In genomic region chr11:37235914-37236600, GRCm38 (mm10) we compare ENCODE assay signal across 8 mouse cellular contexts. TPM values are rescaled to one million over a fixed set of nuclear protein-coding genes. Genes with fewer than 3 reads are reported as not detected.
DNase-seq lines count a peak whose midpoint lies in the region; ATAC-seq and TF ChIP-seq lines count a peak whose summit lies in the region.

Gene Tenm2 (minus strand): TSS chr11:37235964.

- WGBS in embryonic facial prominence, embryonic 14.5 days, result under 1% methylated on average over 34 of the region's 59 CpGs
- WGBS in hindbrain, embryonic 11.5 days, result 2% methylated on average over 57 of the region's 59 CpGs
- WGBS in midbrain, postnatal 0 days, result under 1% methylated on average over 58 of the region's 59 CpGs

- H3K9me3 ChIP-seq in embryonic facial prominence, embryonic 14.5 days (ENCODE audit: control insufficient read depth, low read length), result no peaks in the 10 kb centered on the region
- H3K9me3 ChIP-seq in hindbrain, embryonic 11.5 days (ENCODE audit: control insufficient read depth, low read length), result no peaks in the 10 kb centered on the region
- no peaks in the 10 kb centered on the region for H3K9me3 ChIP-seq in midbrain, postnatal 0 days (ENCODE audit: low read length)

- ATAC-seq in embryonic facial prominence, embryonic 14.5 days (ENCODE audit: low read depth), result peak; percentile 94
- peak; percentile 97 for ATAC-seq in hindbrain, embryonic 11.5 days (ENCODE audit: low FRiP score)
- ATAC-seq in midbrain, postnatal 0 days (ENCODE audit: low FRiP score), result peak; percentile 94

- peak within 1 kb of the TSS; percentile 70 for H3K9ac ChIP-seq in embryonic facial prominence, embryonic 14.5 days (ENCODE audit: low read depth, low read length)
- peak within 1 kb of the TSS; percentile 76 for H3K9ac ChIP-seq in hindbrain, embryonic 11.5 days (ENCODE audit: low read depth, low read length)
- peak within 1 kb of the TSS; percentile 75 for H3K9ac ChIP-seq in midbrain, postnatal 0 days (replicated peaks; ENCODE audit: low read length, poor library complexity, severe bottlenecking)

- no peaks in the 10 kb centered on the region for H3K36me3 ChIP-seq in embryonic facial prominence, embryonic 14.5 days (ENCODE audit: control insufficient read depth, insufficient read depth, low read length)
- H3K36me3 ChIP-seq in hindbrain, embryonic 11.5 days (ENCODE audit: control insufficient read depth, insufficient read depth, low read length), result no peaks in the 10 kb centered on the region
- H3K36me3 ChIP-seq in midbrain, postnatal 0 days (ENCODE audit: insufficient read depth, low read length), result no peaks in the 10 kb centered on the region

- DNase-seq in Muller cell, postnatal 12 days (ENCODE audit: inconsistent ontology term), result peak; percentile 76
- DNase-seq in adrenal gland, postnatal 36 days, result peak; percentile 10 to 23
- peak; percentile 87 for DNase-seq in embryonic facial prominence, embryonic 14.5 days (ENCODE audit: low spot score)
- DNase-seq in hindbrain, embryonic 11.5 days (ENCODE audit: low spot score), result peak; percentile 84
- peak; percentile 79 to 81 for DNase-seq in left cerebral cortex, postnatal 36 days (ENCODE audit: low spot score in 2 of 2)
- DNase-seq in midbrain, postnatal 0 days (ENCODE audit: low spot score), result peak; percentile 90
- peak; percentile 45 for DNase-seq in yolk sac, embryonic 10.5 days (ENCODE audit: low spot score)
- no peak for DNase-seq in T-cell, adult 2 months (ENCODE audit: low spot score)

- peak within 1 kb of the TSS; percentile 73 for H3K4me3 ChIP-seq in embryonic facial prominence, embryonic 14.5 days (ENCODE audit: low read depth, low read length)
- peak within 1 kb of the TSS; percentile 66 for H3K4me3 ChIP-seq in hindbrain, embryonic 11.5 days (ENCODE audit: low read depth, low read length)
- H3K4me3 ChIP-seq in midbrain, postnatal 0 days (ENCODE audit: low read depth, low read length), result peak within 1 kb of the TSS; percentile 63

- peak within 1 kb of the TSS; percentile 86 for H3K4me2 ChIP-seq in embryonic facial prominence, embryonic 14.5 days (ENCODE audit: low read depth, low read length)
- H3K4me2 ChIP-seq in hindbrain, embryonic 11.5 days (replicated peaks; ENCODE audit: low read depth, low read length), result peak within 1 kb of the TSS; percentile 86
- H3K4me2 ChIP-seq in midbrain, postnatal 0 days (ENCODE audit: low read depth, low read length, poor library complexity, severe bottlenecking), result peak within 1 kb of the TSS; percentile 73

- peaks cover 24% of the 10 kb centered on the region for H3K27me3 ChIP-seq in embryonic facial prominence, embryonic 14.5 days (replicated peaks; ENCODE audit: control insufficient read depth, insufficient read depth, low read length)
- peaks cover 2% of the 10 kb centered on the region; the same call in 1 of the 2 replicates for H3K27me3 ChIP-seq in hindbrain, embryonic 11.5 days (ENCODE audit: control insufficient read depth, insufficient read depth, low read length)
- no peaks in the 10 kb centered on the region for H3K27me3 ChIP-seq in midbrain, postnatal 0 days (ENCODE audit: insufficient read depth, low read length)

- H3K27ac ChIP-seq in embryonic facial prominence, embryonic 14.5 days (replicated peaks; ENCODE audit: low read depth, low read length), result peak within 1 kb of the TSS; percentile 83
- H3K27ac ChIP-seq in hindbrain, embryonic 11.5 days (ENCODE audit: low read depth, low read length), result peak within 1 kb of the TSS; percentile 86
- H3K27ac ChIP-seq in midbrain, postnatal 0 days (ENCODE audit: low read depth, low read length), result peak within 1 kb of the TSS; percentile 91

- H3K4me1 ChIP-seq in embryonic facial prominence, embryonic 14.5 days (ENCODE audit: control insufficient read depth, insufficient read depth, low read length), result peaks cover 13% of the 10 kb centered on the region
- H3K4me1 ChIP-seq in hindbrain, embryonic 11.5 days (replicated peaks; ENCODE audit: control insufficient read depth, insufficient read depth, low read length), result peaks cover 3% of the 10 kb centered on the region
- H3K4me1 ChIP-seq in midbrain, postnatal 0 days (ENCODE audit: insufficient read depth, low read length), result peaks cover 6% of the 10 kb centered on the region

- intact Hi-C loops in left cerebral cortex, postnatal 36 days (cut with DNase I), result loop anchor here (10.0 kb wide), 2 partner anchors 199 to 551 kb away; no protein-coding TSS in a partner anchor

- TF ChIP-seq CTCF in midbrain, postnatal 0 days (IDR thresholded peaks at IDR 0.05), result no peak

RNA-seq across cellular contexts. Expression of gene Tenm2, which starts in this region (rescaled TPM):
- under 1 TPM; 0.53 to 0.69 TPM for total RNA-seq in adrenal gland, postnatal 36 days (2021)
- polyA plus RNA-seq in embryonic facial prominence, embryonic 14.5 days (2014; fragmentation: Nextera tagmentation; extraction: Ambion mirVana), result 3.4 and 3.7 TPM in 2 replicates
- polyA plus RNA-seq in hindbrain, embryonic 11.5 days (2014; fragmentation: Nextera tagmentation; extraction: Ambion mirVana), result 7.6 and 9.0 TPM in 2 replicates
- total RNA-seq in left cerebral cortex, postnatal 36 days (2021), result 10 to 100 TPM; 83.7 to 84.3 TPM
- total RNA-seq in midbrain, postnatal 0 days (2014; rRNA removed), result 138 and 154 TPM in 2 replicates
- 51.6 and 62.6 TPM in 2 replicates for polyA plus RNA-seq in midbrain, postnatal 0 days (2015; fragmentation: Nextera tagmentation; extraction: Ambion mirVana)

Comparison
In these comparisons a context has a peak if more than half of its experiments do, and no peak if none do; other contexts are left out.
1. RNA of gene Tenm2 (total RNA-seq): 138 to 154 TPM in midbrain, postnatal 0 days and 83.7 to 84.3 TPM in left cerebral cortex, postnatal 36 days; 0.53 to 0.69 TPM in adrenal gland, postnatal 36 days; every median in the first group is over 10 times any median in the second.
2. Peak in DNase-seq in adrenal gland, postnatal 36 days; RNA of the gene not detected or under 1 TPM.
3. Peak in every context shown above with its lines, with median percentiles within 50 percentile points of each other: ATAC-seq, H3K27ac ChIP-seq, H3K4me2 ChIP-seq, H3K4me3 ChIP-seq and H3K9ac ChIP-seq.